Mouse (Mus musculus): ENCODE measurements around the gene Rapsn. TPM values are rescaled to one million over a fixed set of nuclear protein-coding genes. Genes with fewer than 3 reads are reported as not detected.
A peak's percentile ranks its signal among the peaks of the same experiment; 100 is the strongest.

Rapsn gene
- total and polyA plus RNA-seq, 3 experiments = 0.15 TPM; not detected in 2

DNA sequence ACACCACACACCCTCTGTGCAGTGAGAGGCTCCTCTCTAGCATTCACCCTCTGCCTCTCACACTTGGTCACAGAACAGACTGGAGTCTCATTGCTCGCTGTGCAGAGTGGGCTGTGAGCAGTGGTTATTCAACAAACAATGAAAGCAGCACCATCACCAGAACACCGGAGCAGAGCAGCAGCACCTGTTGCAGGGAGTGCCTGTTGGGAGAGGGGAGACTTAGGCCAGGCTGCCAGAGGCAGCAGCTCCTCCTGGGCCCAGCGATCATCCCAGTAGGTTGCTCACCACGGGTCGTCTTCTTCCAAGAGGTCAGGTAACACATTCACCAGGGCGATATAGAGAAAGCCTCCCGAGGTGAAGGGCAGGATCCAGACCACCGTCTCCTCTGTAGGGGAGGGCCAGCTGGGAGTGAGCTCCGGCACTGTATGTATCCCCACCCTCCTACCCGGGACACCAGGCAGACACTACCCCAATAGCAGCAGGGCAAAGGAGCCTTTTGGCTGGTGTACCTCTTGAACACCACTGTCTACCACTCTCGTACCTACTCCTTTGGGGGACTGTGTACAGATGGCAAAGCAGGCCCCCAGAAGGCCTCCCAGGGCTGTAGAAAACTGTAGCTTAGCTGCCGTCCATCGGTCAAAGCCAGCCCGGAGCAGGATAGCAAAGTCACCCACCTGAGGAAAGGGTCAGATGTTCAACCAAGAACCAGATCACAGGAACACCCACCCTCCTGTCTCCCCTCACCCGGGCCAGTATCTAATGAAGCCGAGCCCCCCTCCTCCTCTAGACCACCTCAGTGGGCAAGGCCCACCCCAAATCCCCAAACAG, 27.6 kb downstream of the Rapsn start:
- TF ChIP-seq MAX (IDR thresholded peaks at IDR 0.05; ENCODE audit: low read length) = no peak
- no peak for TF ChIP-seq BHLHE40 (IDR thresholded peaks at IDR 0.05; ENCODE audit: low read depth, low read length)
- no peak for TF ChIP-seq PAX5 (IDR thresholded peaks at IDR 0.05; ENCODE audit: low read length)
- TF ChIP-seq MYC (IDR thresholded peaks at IDR 0.05; ENCODE audit: low read depth, low read length) = no peak
- no peak for TF ChIP-seq ZNF384 (IDR thresholded peaks at IDR 0.05; ENCODE audit: low read depth, low read length)
- TF ChIP-seq CHD2 (IDR thresholded peaks at IDR 0.05; ENCODE audit: low read length) = no peak
- TF ChIP-seq ELF1 (IDR thresholded peaks at IDR 0.05; ENCODE audit: low read depth, low read length) = no peak
- no peak for TF ChIP-seq GABPA (IDR thresholded peaks at IDR 0.05; ENCODE audit: insufficient replicate concordance, low read depth, low read length)
- no peak for TF ChIP-seq CHD1 (IDR thresholded peaks at IDR 0.05; ENCODE audit: low read depth, low read length)
- TF ChIP-seq HCFC1 (IDR thresholded peaks at IDR 0.05; ENCODE audit: low read depth, low read length) = no peak
- TF ChIP-seq MXI1 (IDR thresholded peaks at IDR 0.05; ENCODE audit: low read depth, low read length) = no peak
- no peak for TF ChIP-seq EP300 (IDR thresholded peaks at IDR 0.05; ENCODE audit: low read length)
- H3K4me3 ChIP-seq (replicated peaks in 1 of 3; ENCODE audit: low read depth in 2 of 3, low read length in 2 of 3, poor library complexity in 1 of 3) = no peak overlapping the region
- no peaks in the 10 kb centered on the region for H3K9me3 ChIP-seq (replicated peaks; ENCODE audit: low read length)
- no peak overlapping the region for H3K27ac ChIP-seq (ENCODE audit: insufficient read depth, low read depth)
- peaks cover 74 to 93% of the 10 kb centered on the region in 2 experiments for H3K36me3 ChIP-seq (replicated peaks in 1 of 2; ENCODE audit: control insufficient read depth in 1 of 2, insufficient read depth in 1 of 2, low read length in 1 of 2)
- no peaks in the 10 kb centered on the region for H3K27me3 ChIP-seq (replicated peaks)
- no peak overlapping the region for H3K4me2 ChIP-seq (ENCODE audit: insufficient read depth, low read depth, poor library complexity, severe bottlenecking)
- DNase-seq (ENCODE audit: extremely low read depth) = no peak
- H3K4me1 ChIP-seq (ENCODE audit: control insufficient read depth in 1 of 2, insufficient read depth in 2 of 2) = no peaks in the 10 kb centered on the region
- no peaks in the 10 kb centered on the region for H3K79me2 ChIP-seq (replicated peaks; ENCODE audit: control insufficient read depth, extremely low read depth, insufficient read depth, poor library complexity, severe bottlenecking)
- dilution Hi-C loops (cut with MboI; ENCODE audit: extremely low pct_ligation_motif_present, extremely low pct_unique_long_range_greater_than_20kb, low sequenced_read_pairs) = no loop called here
- in situ Hi-C loops (cut with MboI; ENCODE audit: low pct_ligation_motif_present, low pct_unique_long_range_greater_than_20kb, low sequenced_read_pairs) = loop anchor here (5.0 kb wide), 1 partner anchor 34 kb away; no protein-coding TSS in a partner anchor
- H3K9ac ChIP-seq (ENCODE audit: insufficient read depth, low read depth) = no peak overlapping the region

DNA sequence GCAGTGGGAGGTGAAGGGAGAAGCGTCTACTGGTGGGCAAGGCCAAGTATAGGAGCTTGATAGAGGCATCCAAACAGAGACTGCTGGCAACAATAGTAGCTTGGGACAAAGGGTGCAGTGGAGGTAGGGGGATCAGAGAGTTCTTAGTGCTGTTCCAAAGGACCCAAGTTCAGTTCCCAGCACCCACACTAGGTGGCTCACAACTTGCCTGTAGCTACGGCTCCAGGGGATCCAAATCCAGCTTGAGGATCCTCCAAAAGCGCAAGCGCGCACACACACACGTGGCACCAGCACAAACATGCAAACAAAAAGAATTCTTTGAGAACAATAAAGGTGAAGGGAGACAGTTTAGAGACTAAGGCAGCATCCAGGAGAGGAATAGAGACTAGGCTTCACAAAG, 28.8 kb downstream of the Rapsn start:
- in situ Hi-C loops (cut with MboI; ENCODE audit: low pct_ligation_motif_present, low pct_unique_long_range_greater_than_20kb, low sequenced_read_pairs) = loop anchor here (5.0 kb wide), 1 partner anchor 33 kb away; no protein-coding TSS in a partner anchor
- H3K27ac ChIP-seq (ENCODE audit: insufficient read depth, low read depth) = no peak overlapping the region

More for the DNA sequence above, 28.8 kb downstream of the Rapsn start:
- no peak for DNase-seq (ENCODE audit: extremely low read depth)
- TF ChIP-seq MYC (IDR thresholded peaks at IDR 0.05; ENCODE audit: low read depth, low read length) (no peak), SMC3 (IDR thresholded peaks at IDR 0.05; ENCODE audit: low read depth, low read length) (peak; percentile 20; the same call in 1 of the 2 replicates), ELF1 (IDR thresholded peaks at IDR 0.05; ENCODE audit: low read depth, low read length) (no peak), TBP (conservative IDR thresholded peaks at IDR 0.05; ENCODE audit: low read depth, low read length) (no peak), JUND (conservative IDR thresholded peaks at IDR 0.05; ENCODE audit: low read depth, low read length) (no peak), CTCF (conservative IDR thresholded peaks at IDR 0.05 in 1 of 2, IDR thresholded peaks at IDR 0.05 in 1 of 2; ENCODE audit: low read depth in 2 of 2, low read length in 2 of 2) (peak in 1 of 2 experiments; percentile 18; a peak in 1 of 4 replicates)
- H3K9me3 ChIP-seq (replicated peaks; ENCODE audit: low read length) = no peaks in the 10 kb centered on the region
- H3K27me3 ChIP-seq (replicated peaks) = no peaks in the 10 kb centered on the region
- peaks cover 61 to 86% of the 10 kb centered on the region in 2 experiments for H3K36me3 ChIP-seq (replicated peaks in 1 of 2; ENCODE audit: control insufficient read depth in 1 of 2, insufficient read depth in 1 of 2, low read length in 1 of 2)
- no peak overlapping the region for H3K9ac ChIP-seq (ENCODE audit: insufficient read depth, low read depth)
- H3K4me3 ChIP-seq (replicated peaks in 1 of 3; ENCODE audit: low read depth in 2 of 3, low read length in 2 of 3, poor library complexity in 1 of 3) = no peak overlapping the region
- dilution Hi-C loops (cut with MboI; ENCODE audit: extremely low pct_ligation_motif_present, extremely low pct_unique_long_range_greater_than_20kb, low sequenced_read_pairs) = no loop called here
- no peaks in the 10 kb centered on the region for H3K79me2 ChIP-seq (replicated peaks; ENCODE audit: control insufficient read depth, extremely low read depth, insufficient read depth, poor library complexity, severe bottlenecking)
- H3K4me1 ChIP-seq (ENCODE audit: control insufficient read depth in 1 of 2, insufficient read depth in 2 of 2) = peaks cover 6 to 11% of the 10 kb centered on the region in 2 experiments
- no peak overlapping the region for H3K4me2 ChIP-seq (ENCODE audit: insufficient read depth, low read depth, poor library complexity, severe bottlenecking)

Data from CH12.LX (cell line).